Mouse (Mus musculus) c-Kit-positive CD71-positive TER-119-negative erythroid progenitor cells, embryonic 14.5 days (primary cell): ENCODE data around the gene Meis1.

Source experiments
- DNase-seq: peaks from one replicate; pipeline ENCODE4 v3.0.0-alpha.2; 2013; ENCODE audit warnings: low read depth

The Meis1 gene

DNA sequence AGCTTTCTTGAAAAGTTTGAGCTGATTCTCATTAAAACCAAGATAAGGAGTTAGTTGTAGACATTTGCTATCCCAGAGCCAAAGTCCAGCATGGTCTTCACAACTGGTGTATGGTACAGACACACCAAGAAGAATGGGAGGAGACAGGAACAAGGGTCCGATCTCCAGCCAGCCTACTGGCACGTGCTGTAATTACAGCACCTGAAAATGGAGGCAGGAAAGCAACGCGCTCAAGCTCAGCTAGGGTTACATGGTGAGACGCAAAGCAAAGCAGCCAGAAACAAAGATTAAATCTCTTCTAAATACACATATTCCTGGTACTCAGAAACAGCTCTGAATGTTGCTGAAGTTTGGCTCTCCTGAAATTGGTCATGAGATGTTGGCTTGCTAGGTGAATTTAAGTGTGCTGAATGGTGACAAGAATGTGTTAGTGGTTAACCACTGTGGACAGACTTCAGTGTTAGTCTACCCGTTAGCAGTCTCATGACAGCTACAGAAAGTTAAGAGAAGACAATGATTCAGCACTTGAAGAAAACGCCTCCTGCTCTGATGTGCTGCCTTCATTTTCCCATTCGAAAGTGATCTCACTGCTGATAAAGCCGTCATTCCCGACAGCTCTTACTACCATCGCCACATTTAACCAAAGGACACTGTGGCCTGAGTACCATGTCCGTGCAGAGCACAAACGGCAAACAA lies 70.0 kb downstream of the Meis1 start:
- DNase-seq = no peak

DNA sequence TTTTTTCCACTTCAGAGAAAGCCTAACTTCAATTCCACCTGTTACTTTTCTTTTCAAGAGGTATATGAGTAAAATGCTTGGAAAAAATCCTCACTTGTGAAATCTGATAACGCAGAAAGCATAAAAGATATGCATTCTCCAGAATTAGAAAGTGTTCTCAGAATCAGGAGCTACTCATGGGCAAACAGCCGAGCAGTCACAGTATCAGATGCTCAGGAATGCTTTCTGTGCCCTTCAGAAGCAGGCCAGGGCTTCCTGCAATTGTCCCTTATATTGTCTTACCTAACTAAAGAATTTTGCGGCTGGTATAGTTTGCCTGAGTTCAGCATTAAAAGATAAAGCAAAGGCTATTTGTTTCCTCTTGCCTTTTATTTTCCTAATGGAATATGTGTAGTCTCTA lies 71.4 kb downstream of the Meis1 start:
- no peak for DNase-seq

DNA sequence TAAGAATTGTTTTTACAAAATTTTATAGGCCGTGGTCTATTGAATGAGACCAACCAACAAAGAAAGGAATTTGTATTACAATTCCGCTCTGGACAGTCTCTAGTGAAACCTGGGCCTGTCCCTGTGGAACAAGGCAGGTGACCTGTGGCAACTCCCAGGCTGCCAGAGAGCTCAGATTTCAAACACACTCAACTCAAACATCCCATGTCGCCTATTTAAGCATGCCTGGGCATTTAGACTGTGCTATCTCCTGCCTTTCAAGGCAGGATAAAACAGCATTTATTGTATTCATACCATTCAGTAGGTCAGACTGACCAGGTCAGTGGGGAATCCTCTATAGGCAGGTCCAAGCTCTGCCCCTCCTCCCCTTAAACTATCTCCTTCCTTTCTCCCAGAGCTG lies 73.0 kb downstream of the Meis1 start:
- no peak for DNase-seq

DNA sequence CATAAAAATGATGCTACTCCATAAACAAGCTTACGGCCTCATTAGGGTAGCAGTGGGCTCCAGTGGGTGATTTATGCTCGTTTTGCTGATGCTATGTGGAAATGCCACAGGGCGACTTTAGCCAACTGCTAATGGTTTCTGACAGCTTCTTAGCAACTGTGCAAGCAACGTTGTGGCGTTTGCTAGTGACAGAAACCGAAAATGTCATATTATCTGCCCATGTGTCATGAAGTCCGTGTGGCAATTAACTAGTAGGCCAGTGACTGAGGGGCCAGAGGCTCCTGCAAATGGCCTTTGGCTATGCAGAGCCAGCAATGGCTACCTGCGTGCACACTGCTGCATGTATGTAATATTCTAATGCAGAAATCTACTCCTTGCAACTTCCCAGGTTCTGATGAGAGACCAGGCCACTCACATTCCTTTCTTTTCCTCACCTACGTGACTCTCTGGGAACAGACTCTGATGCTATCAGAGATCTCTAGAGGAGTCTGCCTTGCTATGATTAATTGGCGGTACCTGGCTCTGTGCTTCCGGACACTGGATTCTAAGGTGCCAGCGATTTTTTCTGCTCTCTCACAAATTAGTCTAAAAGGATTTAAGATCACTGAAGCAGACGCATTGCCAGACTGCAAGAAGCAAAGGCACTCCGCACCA lies 73.7 kb downstream of the Meis1 start:
- DNase-seq = no peak

DNA sequence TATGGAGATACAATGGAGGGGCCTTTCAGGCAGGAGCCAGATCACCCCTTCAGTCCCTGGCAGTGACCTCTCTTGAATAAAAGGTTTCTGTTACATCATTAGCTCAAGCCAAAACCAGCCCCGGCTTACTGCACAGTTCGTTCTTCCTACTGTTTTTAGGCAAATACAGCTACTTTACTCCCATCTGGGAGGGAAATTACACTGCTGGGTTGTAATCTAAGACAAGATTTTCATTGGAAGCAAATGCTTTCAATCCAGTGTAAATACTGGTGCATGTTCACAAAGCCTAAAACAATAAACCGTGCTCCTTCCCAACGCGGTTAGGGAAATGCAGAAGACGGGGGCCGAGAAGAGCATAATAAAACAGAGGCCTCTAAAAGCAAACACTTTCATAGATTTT lies 74.6 kb downstream of the Meis1 start:
- DNase-seq = no peak

DNA sequence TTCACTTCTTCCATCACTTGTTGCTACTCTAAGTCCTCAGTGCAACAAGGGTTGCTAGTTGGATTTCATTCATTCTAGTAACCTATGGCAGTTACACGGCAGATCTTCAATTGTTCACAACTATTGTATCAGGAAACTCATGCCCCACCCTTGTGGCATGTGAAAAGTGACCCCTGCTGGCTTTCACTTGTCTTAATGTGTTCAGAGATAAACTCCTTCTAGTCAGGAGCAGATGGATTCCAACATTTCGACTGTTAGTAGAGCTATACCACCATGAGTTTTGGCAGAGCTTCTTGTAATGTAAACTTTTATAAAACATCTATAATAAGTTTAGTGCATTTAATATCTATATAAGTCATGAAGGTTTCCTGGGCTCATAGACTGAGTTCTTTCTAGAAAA lies 75.8 kb downstream of the Meis1 start:
- DNase-seq = no peak

DNA sequence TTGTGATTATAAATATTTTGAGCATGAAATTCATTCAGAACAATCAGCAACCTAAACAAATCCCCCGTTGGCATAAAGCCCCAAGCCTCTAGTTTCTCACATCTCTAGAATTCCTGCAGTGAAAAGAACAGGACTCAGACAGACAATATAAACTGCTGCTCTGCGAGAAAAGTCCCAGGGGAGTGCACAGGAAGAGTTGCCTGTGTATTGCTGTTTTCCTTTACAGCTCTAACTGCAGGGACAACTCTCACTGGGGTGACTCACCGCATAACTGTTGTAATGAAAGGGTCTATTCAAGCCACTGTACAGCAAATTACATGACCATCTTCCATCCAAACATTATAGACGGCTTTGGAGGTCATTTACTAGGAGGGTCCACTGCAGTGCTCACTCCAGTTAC lies 77.9 kb downstream of the Meis1 start:
- DNase-seq = no peak

DNA sequence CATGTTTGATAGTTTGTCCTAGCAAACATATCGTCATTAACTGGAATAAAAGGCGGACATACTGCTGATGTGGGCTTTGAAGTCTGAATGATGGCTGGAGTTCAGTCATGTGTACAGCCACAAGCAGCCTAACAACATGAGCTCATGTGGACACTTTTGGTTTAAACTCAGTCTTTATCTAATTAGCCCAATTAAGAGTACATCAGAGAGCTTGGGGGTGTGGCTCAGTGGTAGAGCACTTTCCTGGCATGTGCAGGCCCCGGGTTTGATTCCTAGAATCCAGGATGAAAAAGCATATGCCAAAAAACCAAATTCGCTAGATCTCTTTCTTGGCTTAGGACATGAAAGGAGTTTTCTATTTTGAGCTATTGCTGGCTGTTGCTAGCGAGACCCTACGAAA lies 83.9 kb downstream of the Meis1 start:
- no peak for DNase-seq

DNA sequence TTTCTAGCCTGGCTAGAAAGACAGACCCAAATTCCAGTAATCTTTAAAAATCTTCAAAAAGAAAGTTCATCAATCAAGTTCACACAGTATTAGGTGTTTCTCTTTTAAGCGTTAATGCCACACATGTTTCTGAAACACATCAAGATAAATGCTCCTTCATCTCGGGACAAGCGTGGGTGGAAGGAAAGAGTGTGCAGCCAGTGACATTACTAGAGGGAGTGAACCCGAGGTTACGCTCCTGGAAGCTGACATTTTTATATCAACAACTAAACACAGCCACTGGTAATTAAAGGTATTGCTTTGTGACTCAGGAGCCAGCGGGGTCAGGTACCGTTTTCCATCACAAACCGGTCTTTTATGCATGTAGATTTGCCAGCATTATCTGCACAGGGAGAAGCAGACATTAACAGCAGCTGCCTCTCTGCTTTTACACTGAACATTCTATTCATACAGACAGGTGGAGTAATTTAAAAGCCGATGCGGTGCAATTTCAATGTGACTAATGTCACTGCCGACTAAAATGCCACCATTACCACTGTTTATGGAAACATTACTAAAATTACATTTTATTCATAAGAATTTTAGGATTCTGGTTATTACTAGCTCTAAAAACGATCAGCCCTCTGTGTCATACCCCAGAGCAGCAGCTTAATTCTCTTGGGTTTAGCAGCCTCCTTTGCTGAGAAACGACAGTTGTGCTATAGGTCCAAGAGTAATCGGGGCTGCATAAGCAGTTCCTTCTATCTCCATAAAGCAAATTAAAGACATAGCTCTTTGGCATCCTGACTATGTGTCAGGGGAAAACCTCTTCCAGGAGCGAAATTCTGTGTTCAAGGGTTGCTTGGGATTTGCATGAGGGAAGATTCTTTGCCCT lies 87.5 kb downstream of the Meis1 start:
- no peak for DNase-seq

DNA sequence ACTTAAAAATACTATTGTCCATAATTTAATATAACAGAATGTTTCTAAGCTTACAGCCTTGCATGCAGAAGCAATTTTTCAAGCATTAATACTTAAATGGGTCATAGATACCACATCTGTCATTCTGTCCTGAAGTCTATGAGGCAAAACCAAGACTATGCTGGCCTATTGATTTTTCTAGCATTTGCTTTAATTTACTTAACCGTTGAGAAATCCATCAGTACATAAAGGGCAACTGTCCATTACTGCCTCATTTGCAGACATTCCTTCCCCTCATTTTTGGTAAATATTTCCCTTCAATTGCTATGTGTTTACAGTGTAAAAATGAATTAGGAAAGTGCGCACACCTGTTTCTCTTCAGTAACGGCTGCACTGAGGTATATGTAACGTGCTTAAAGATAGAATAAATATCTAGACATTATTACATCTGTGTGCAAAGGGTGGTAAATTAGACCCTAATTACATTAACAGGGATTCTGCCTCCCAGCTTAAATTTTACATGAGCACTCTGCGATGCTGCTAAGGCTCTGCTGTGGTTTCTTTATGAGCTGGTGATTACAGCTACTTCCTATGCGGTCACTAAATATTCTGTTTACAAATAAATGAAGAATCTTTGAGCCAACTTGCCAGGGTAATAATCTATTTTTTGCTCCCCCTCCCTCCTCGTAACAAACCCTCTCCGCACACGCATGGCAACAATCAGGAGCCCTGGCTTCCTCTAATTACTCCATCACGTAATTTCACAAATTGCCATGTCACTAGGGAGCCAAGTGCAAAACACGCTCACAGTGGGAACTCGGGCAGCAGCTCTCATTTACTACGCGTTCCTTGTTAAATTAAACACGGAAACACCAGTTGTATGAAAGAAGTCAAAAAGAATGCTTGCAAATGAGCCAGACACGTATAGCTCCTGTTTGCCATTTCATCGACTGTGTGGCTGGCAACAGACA lies 88.7 kb downstream of the Meis1 start:
- no peak for DNase-seq

DNA sequence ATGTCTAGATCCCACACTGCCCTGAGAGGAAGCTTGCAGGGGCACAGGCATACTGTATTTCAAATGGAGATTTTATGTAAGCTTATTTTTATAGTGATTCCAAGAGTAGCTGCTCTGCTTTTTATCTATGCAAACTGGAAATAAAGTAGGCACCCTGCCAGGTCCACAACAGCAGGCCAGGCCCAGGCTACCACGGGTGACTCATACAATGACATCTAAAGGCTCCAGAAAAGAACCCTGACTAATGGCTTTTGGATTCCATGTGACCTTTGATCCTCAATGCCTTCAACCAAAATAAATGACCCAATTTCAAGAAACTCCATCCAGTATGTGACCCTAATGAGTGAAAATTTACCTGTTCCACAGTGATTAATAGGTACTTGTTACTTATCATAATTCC lies 91.4 kb downstream of the Meis1 start:
- DNase-seq = no peak

DNA sequence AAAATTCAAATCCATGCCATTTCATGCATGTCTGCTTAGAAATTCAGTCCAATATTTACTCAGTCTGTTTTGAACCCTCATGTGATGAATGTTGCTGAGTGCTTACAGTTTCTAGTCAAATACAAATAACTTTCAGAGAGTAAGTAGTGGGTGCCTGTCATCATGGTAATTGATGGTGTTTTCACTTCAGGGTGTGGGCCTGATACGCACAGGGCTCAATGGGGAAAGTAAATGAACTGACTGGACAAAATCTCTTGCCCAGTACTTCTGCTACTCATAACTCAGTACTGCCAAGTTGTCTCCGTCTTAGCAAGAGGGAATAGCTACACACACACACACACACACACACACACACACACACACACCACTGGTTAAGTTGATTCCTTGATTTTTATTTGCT lies 92.0 kb downstream of the Meis1 start:
- no peak for DNase-seq

DNA sequence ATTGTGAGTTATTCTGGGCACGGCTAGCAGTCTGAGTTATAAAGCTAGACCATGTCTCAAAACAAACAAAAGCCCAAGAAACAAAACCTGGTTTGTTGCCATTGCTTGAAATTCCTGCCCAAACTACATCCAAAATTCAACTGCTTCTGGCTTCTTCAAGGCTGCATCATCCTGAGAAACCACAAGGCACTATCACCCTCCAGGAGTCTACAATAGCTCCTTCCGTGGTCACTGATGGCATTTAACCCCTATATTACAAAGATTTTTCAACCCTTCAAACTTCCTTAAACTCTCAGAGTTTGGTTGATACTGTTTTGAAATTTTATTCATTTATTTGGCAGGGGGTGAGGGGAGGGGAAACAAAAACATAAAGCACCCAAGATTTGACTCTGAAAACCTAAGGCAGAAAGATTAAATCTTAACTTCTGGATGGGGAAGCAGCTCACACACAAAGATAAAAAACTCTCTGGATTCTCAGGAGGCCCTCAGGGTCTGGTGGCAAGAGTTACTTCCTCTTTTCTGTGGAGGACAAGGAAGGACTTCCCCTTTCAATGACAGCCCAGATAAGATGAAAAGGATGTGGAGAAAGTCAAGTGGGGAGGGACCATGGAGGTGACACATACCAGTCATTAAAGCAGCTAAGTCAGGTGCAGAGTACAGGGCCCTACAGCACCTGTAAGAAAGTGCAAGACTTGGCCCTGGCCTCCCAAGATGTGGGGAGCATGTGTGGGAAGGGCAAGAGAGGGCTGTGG lies 94.0 kb downstream of the Meis1 start:
- no peak for DNase-seq

DNA sequence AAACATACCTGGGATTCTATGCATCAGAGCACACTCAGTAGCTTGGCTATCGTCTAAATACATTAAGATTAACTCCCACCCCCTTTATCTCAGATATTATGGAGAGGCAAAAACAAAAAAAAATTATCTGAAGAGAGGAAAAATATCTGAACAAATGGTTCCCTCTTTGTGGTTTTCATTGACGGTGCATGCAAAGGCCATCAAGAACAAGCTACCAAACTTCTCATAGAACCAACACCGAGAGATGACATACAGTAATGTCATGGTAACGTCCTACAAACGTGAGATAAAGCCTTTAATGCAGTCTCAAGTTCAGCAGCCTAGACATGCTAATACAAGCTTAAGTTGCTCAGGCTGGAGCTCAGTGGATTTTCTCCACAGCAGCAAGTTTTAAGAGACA lies 95.5 kb downstream of the Meis1 start:
- DNase-seq = no peak

DNA sequence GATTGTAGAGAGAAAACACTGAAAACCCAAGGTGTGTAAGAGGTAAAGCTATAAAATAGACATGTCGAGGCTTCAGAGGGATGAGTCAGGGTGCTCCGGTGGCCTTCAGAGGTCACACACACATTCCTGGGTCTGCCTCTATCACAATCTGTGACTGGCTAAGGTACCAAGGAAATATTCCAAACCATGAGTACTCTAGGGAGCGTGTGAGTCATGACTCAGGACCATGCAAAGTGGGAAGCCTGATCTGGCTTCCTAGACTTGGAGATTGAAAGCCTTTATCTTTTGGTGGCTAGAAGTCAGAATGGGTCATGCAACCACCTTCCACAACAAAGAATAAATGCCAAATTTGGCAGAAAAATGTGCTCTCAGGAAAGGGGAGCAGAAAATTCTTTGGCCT lies 98.1 kb downstream of the Meis1 start:
- DNase-seq = no peak

DNA sequence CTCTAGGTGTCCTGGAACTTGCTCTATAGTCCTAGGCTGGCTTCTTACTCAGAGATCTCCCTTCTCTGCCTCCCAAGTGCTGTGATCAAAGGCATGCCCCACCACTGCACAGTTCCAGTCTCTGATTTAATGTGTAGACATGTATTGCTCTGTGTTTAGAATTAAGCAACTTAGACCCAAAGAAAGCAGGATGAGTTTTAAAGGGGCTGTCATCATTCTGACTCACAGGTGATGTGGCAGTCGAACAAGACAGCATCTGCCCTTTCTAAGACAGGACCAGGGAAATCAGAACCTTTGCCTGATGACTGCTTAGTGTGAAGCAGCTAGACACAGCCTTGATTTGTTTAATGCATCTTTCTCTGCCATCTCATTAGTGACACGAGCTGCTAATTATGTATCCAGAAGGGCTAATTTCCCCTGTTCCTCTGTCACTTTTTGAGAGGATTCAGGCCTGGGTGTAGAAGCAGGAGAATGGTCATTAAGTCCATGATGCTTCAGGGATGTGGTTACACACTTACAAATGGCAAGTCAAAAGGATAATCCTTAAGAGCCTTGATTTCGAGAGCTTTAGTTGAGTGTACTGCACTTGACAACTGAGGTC lies 99.5 kb downstream of the Meis1 start:
- no peak for DNase-seq

DNA sequence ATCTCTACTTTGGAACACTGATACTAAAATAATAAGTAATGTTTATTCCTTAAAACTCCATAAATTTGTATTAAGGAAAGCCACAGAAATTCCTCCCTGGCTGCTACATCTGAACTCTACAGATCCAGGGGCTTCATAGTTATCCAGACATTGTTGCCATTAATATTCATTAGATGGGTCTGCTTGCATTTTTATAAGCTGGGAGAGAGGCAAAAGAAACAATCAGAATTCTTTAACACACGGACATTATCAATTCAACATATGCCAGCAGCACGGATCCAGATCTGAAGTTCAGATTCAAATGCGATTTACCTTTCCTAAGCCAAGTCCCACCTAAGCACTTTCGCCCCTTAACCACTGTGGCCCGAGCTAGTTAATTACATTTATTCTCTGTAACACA lies 100.9 kb downstream of the Meis1 start:
- no peak for DNase-seq

DNA sequence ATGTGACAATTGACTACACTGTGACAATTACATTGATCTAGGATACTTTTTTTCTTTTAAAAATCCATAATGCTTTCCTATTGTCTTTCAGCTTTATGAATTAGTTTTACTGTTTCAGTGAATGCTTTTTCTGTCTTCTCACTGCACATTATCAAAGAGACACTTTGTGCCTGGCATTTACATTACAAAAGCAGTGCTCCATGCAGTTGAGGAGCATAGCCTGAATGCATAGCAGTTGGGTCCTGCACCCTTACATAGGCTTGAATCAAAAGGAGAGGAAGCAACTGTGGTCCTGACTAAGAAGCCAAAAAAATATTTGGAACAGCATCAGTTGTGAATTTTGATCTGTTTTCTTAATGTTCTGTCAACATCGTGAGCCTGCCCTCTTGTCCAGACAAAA lies 105.5 kb downstream of the Meis1 start:
- DNase-seq = no peak

DNA sequence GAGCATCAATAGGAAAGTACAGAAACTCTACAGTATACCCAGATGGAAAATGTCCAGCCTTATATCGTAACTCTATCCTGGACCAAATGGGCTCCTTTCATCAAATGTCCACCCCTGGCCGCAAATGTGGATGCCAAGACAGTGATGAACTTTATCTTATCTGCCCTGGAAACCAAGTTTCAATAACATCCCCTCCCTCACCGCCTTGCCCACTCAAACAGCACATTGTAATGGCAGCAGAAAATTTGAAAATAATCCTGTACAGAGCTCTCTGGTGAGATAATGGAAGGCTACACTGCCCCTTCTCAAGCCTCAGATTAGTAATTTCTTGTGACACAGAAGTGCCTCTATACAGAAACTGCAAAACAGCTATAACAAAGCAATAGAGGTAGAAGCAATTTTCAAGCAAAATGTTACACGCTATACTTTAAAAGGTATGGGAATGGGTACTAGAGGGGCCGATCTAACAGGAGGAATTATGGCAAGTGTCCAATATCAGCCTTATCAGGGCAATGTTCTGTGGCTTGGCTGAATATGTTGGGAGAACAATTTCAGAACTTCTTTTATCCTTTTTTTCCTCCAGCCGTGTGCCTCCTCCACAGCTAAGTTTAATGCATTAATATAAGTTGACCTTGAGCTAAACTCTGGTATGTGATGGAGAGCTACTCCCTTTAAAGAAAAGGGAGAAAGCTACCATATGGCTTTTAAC lies 106.3 kb downstream of the Meis1 start:
- DNase-seq = no peak

DNA sequence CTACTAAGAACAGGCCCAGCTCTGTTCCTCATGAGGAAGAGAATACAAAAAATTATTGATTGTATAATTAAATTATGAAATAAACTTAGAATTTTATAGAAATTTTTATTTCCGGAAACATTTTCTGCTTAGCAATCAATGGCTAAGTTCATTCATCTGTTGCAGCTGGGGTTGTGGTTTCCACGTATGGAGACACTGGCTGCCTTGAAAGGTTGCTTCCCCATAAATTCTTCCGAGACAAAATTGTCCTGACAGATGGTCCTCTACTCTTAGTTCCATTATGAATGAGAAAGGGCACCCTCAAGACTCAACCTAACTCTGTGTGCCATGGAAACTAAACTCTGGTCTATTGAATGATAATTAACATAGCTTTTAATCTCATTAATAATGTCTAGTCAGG lies 111.9 kb downstream of the Meis1 start:
- no peak for DNase-seq
